Mouse (Mus musculus) adipose tissue, adult 10 weeks (tissue): ENCODE measurements around the gene Vmn2r102. TPM values are rescaled to one million over a fixed set of nuclear protein-coding genes. Genes with fewer than 3 reads are reported as not detected.

Experiments
- polyA plus RNA-seq: library from polyadenylated mRNA; stranded (reverse); fragments of 350-450 nt; fragmentation: Illumina TruSeq; extraction: RNeasy Lipid Tissue Mini Kit (QIAGEN cat#74804); gene quantifications from one replicate; pipeline ENCODE4 v1.2.3, GENCODE M21; 2014; ENCODE audit warnings: low read depth, low replicate concordance

Vmn2r102 gene
- not detected for polyA plus RNA-seq

GRCm38 (mm10) chr17:19660028-19660427 is at the start of gene Vmn2r102:
Gene Vmn2r102 (plus strand): TSS chr17:19660328.

Other genes with a start within 250 kb of the Vmn2r102 start
- gene Vmn2r100, start 155.6 kb upstream of the Vmn2r102 start, polyA plus RNA-seq = not detected
- gene Vmn2r101, start 83.1 kb upstream of the Vmn2r102 start, polyA plus RNA-seq = not detected
- gene Vmn2r103, start 113.0 kb downstream of the Vmn2r102 start, polyA plus RNA-seq = not detected